Mouse (Mus musculus): ENCODE results near the gene Wnt3a.

- TF ChIP-seq CTCF (IDR thresholded peaks at IDR 0.05; ENCODE audit: insufficient read depth, low read length) (no peak), POLR2A (IDR thresholded peaks at IDR 0.05; ENCODE audit: borderline replicate concordance, extremely low read depth, low read depth, low read length) (no peak)
Measured at GRCm38 (mm10) chr11:59274184-59274583, 16.4 kb downstream of the Wnt3a start.
